Mouse (Mus musculus): ENCODE data around the gene Herc6. TPM values are rescaled to one million over a fixed set of nuclear protein-coding genes. Genes with fewer than 3 reads are reported as not detected.

Herc6 gene
- polyA plus RNA-seq, 1 experiment from 2014 or later: 1.4 TPM

- Histone ChIP-seq H3K9ac (ENCODE audit: low read length) (no peak overlapping the region), H3K9me3 (ENCODE audit: control insufficient read depth, low read length) (no peaks in the 10 kb centered on the region), H3K27me3 (ENCODE audit: control insufficient read depth, insufficient read depth, low read length) (no peaks in the 10 kb centered on the region), H3K4me1 (replicated peaks; ENCODE audit: control insufficient read depth, insufficient read depth) (no peaks in the 10 kb centered on the region), H3K36me3 (ENCODE audit: control insufficient read depth, insufficient read depth, low read length) (no peaks in the 10 kb centered on the region), H3K27ac (replicated peaks) (no peak overlapping the region), H3K4me2 (replicated peaks; ENCODE audit: low read depth) (no peak overlapping the region), H3K4me3 (ENCODE audit: low read depth, low read length) (no peak overlapping the region)
- ATAC-seq (ENCODE audit: low FRiP score, low TSS enrichment) (no peak), DNase-seq (ENCODE audit: low spot score) (no peak)
- no peak for TF ChIP-seq CTCF (IDR thresholded peaks at IDR 0.05; ENCODE audit: low read depth)
- TF ChIP-seq EP300 (optimal IDR thresholded peaks at IDR 0.05): no peak
- WGBS: 89% methylated on average over 7 of the region's 7 CpGs
Observed at GRCm38 (mm10) chr6:57565452-57565851, 15.3 kb upstream of the Herc6 start.

GRCm38 (mm10) chr6:57567630-57568029 lies 13.2 kb upstream of the Herc6 start:
- WGBS: 84% methylated on average over 2 of the region's 2 CpGs
- Histone ChIP-seq H3K9me3 (ENCODE audit: control insufficient read depth, low read length) (no peaks in the 10 kb centered on the region), H3K4me2 (replicated peaks; ENCODE audit: low read depth) (no peak overlapping the region), H3K36me3 (ENCODE audit: control insufficient read depth, insufficient read depth, low read length) (no peaks in the 10 kb centered on the region), H3K4me1 (replicated peaks; ENCODE audit: control insufficient read depth, insufficient read depth) (no peaks in the 10 kb centered on the region), H3K9ac (ENCODE audit: low read length) (no peak overlapping the region), H3K27ac (replicated peaks) (no peak overlapping the region), H3K4me3 (ENCODE audit: low read depth, low read length) (no peak overlapping the region), H3K27me3 (ENCODE audit: control insufficient read depth, insufficient read depth, low read length) (no peaks in the 10 kb centered on the region)
- ATAC-seq (ENCODE audit: low FRiP score, low TSS enrichment): no peak
- DNase-seq (ENCODE audit: low spot score): no peak
- TF ChIP-seq EP300 (optimal IDR thresholded peaks at IDR 0.05) (no peak), CTCF (IDR thresholded peaks at IDR 0.05; ENCODE audit: low read depth) (no peak)

GRCm38 (mm10) chr6:57570170-57570974 lies 10.4 kb upstream of the Herc6 start:
- peak; percentile 16 for DNase-seq (ENCODE audit: low spot score)
- H3K36me3 ChIP-seq (ENCODE audit: control insufficient read depth, insufficient read depth, low read length): no peaks in the 10 kb centered on the region
- ATAC-seq (ENCODE audit: low FRiP score, low TSS enrichment): peak; percentile 29; the same call in 1 of the 2 replicates
- 11% methylated on average over 6 of the region's 6 CpGs for WGBS
- no peak overlapping the region for H3K4me2 ChIP-seq (replicated peaks; ENCODE audit: low read depth)
- no peaks in the 10 kb centered on the region for H3K27me3 ChIP-seq (ENCODE audit: control insufficient read depth, insufficient read depth, low read length)
- no peaks in the 10 kb centered on the region for H3K4me1 ChIP-seq (replicated peaks; ENCODE audit: control insufficient read depth, insufficient read depth)
- no peak overlapping the region for H3K4me3 ChIP-seq (ENCODE audit: low read depth, low read length)
- no peaks in the 10 kb centered on the region for H3K9me3 ChIP-seq (ENCODE audit: control insufficient read depth, low read length)
- H3K9ac ChIP-seq (ENCODE audit: low read length): no peak overlapping the region
- TF ChIP-seq CTCF (IDR thresholded peaks at IDR 0.05; ENCODE audit: low read depth) (peak; percentile 86), EP300 (optimal IDR thresholded peaks at IDR 0.05) (no peak)
- H3K27ac ChIP-seq (replicated peaks): no peak overlapping the region

GRCm38 (mm10) chr6:57571587-57571986 lies 9.2 kb upstream of the Herc6 start:
- Histone ChIP-seq H3K9ac (ENCODE audit: low read length) (no peak overlapping the region), H3K36me3 (ENCODE audit: control insufficient read depth, insufficient read depth, low read length) (no peaks in the 10 kb centered on the region), H3K9me3 (ENCODE audit: control insufficient read depth, low read length) (no peaks in the 10 kb centered on the region), H3K4me1 (replicated peaks; ENCODE audit: control insufficient read depth, insufficient read depth) (no peaks in the 10 kb centered on the region), H3K27ac (replicated peaks) (no peak overlapping the region), H3K4me3 (ENCODE audit: low read depth, low read length) (no peak overlapping the region), H3K27me3 (ENCODE audit: control insufficient read depth, insufficient read depth, low read length) (no peaks in the 10 kb centered on the region), H3K4me2 (replicated peaks; ENCODE audit: low read depth) (no peak overlapping the region)
- no peak for ATAC-seq (ENCODE audit: low FRiP score, low TSS enrichment)
- DNase-seq (ENCODE audit: low spot score): no peak
- TF ChIP-seq EP300 (optimal IDR thresholded peaks at IDR 0.05) (no peak), CTCF (IDR thresholded peaks at IDR 0.05; ENCODE audit: low read depth) (no peak)

- 82% methylated on average over 12 of the region's 12 CpGs for WGBS
- Histone ChIP-seq H3K9me3 (ENCODE audit: control insufficient read depth, low read length) (no peaks in the 10 kb centered on the region), H3K9ac (ENCODE audit: low read length) (peak overlapping the region; percentile 70), H3K27ac (replicated peaks) (no peak overlapping the region; the same call in 1 of the 2 replicates), H3K4me1 (replicated peaks; ENCODE audit: control insufficient read depth, insufficient read depth) (no peaks in the 10 kb centered on the region), H3K4me2 (replicated peaks; ENCODE audit: low read depth) (peak overlapping the region; percentile 81), H3K27me3 (ENCODE audit: control insufficient read depth, insufficient read depth, low read length) (no peaks in the 10 kb centered on the region), H3K4me3 (ENCODE audit: low read depth, low read length) (peak overlapping the region; percentile 73), H3K36me3 (ENCODE audit: control insufficient read depth, insufficient read depth, low read length) (no peaks in the 10 kb centered on the region)
- no peak for TF ChIP-seq EP300 (optimal IDR thresholded peaks at IDR 0.05)
- no peak for TF ChIP-seq CTCF (IDR thresholded peaks at IDR 0.05; ENCODE audit: low read depth)
- DNase-seq (ENCODE audit: low spot score) (no peak), ATAC-seq (ENCODE audit: low FRiP score, low TSS enrichment) (no peak)
Observed at GRCm38 (mm10) chr6:57581595-57581994, 795 bp downstream of the Herc6 start.

- Histone ChIP-seq H3K27ac (replicated peaks) (no peak overlapping the region), H3K27me3 (ENCODE audit: control insufficient read depth, insufficient read depth, low read length) (no peaks in the 10 kb centered on the region), H3K4me3 (ENCODE audit: low read depth, low read length) (no peak overlapping the region), H3K9ac (ENCODE audit: low read length) (no peak overlapping the region), H3K9me3 (ENCODE audit: control insufficient read depth, low read length) (no peaks in the 10 kb centered on the region), H3K4me2 (replicated peaks; ENCODE audit: low read depth) (0 out of 2 replicates have a peak overlapping the region, but pooled peaks have one; percentile 11), H3K4me1 (replicated peaks; ENCODE audit: control insufficient read depth, insufficient read depth) (no peaks in the 10 kb centered on the region), H3K36me3 (ENCODE audit: control insufficient read depth, insufficient read depth, low read length) (no peaks in the 10 kb centered on the region)
- no peak for TF ChIP-seq CTCF (IDR thresholded peaks at IDR 0.05; ENCODE audit: low read depth)
- TF ChIP-seq EP300 (optimal IDR thresholded peaks at IDR 0.05): no peak
- no peak for ATAC-seq (ENCODE audit: low FRiP score, low TSS enrichment)
- no peak for DNase-seq (ENCODE audit: low spot score)
- WGBS: 54% methylated on average over 4 of the region's 4 CpGs
Observed at GRCm38 (mm10) chr6:57582356-57582755, 1.6 kb downstream of the Herc6 start.
